Mouse (Mus musculus): ENCODE data around the gene Gm9745. TPM values are rescaled to one million over a fixed set of nuclear protein-coding genes. Genes with fewer than 3 reads are reported as not detected.
"Not testable (repeated sequence)": the region's sequence is repeated elsewhere in the genome, so short reads cannot be mapped to it uniquely, and the experiment has no call there.

Gene Gm9745
- polyA plus RNA-seq, 1 experiment from 2014 or later = not detected

GRCm38 (mm10) chr13:8952563-8952962 is 4.5 kb upstream of the Gm9745 start, which contains the start of gene Idi2:
Gene Idi2 (plus strand): TSS chr13:8952863.
- not testable (repeated sequence) for ATAC-seq; H3K36me3 ChIP-seq (replicated peaks; ENCODE audit: insufficient read depth, low read length); H3K27me3 ChIP-seq (ENCODE audit: insufficient read depth, low read length); H3K9ac ChIP-seq (replicated peaks); H3K4me2 ChIP-seq (ENCODE audit: low read depth, low read length); H3K9me3 ChIP-seq (ENCODE audit: low read length); H3K4me3 ChIP-seq (ENCODE audit: low read depth, low read length); DNase-seq; H3K27ac ChIP-seq (ENCODE audit: low read depth); H3K4me1 ChIP-seq (ENCODE audit: insufficient read depth)

- not testable (repeated sequence) for H3K27ac ChIP-seq (ENCODE audit: low read depth); H3K4me1 ChIP-seq (ENCODE audit: insufficient read depth); H3K36me3 ChIP-seq (replicated peaks; ENCODE audit: insufficient read depth, low read length); H3K9ac ChIP-seq (replicated peaks); H3K4me3 ChIP-seq (ENCODE audit: low read depth, low read length); H3K9me3 ChIP-seq (ENCODE audit: low read length); H3K27me3 ChIP-seq (ENCODE audit: insufficient read depth, low read length); DNase-seq; H3K4me2 ChIP-seq (ENCODE audit: low read depth, low read length)
- WGBS (ENCODE audit: insufficient replicate concordance) = no CpG with 5 or more reads among the region's 5 CpGs
- peak; percentile 73 for ATAC-seq
Observed at GRCm38 (mm10) chr13:8943828-8944227, 4.2 kb downstream of the Gm9745 start.

DNA sequence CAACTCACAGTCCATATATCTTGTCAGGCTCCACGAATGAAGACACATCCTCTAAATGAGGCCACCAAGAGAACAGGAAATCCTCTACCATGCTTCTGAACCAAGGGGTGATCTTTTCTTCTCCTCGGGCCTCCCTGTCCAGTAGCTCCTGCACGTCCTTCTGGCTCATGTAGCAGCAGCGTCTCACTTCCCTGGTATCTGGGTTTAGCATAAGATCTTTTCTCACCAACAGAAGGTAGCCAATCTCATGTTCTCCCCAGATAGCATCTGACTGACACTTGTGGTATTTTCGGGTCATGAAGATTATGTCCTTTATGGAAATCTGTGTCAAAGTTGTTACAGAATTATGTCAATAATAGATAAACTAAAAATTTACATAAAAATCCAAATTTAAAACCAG is 6.3 kb downstream of the Gm9745 start:
- not testable (repeated sequence) for H3K36me3 ChIP-seq (replicated peaks; ENCODE audit: insufficient read depth, low read length); DNase-seq; H3K27me3 ChIP-seq (ENCODE audit: insufficient read depth, low read length); H3K4me1 ChIP-seq (ENCODE audit: insufficient read depth); H3K4me3 ChIP-seq (ENCODE audit: low read depth, low read length); ATAC-seq; H3K9me3 ChIP-seq (ENCODE audit: low read length); H3K27ac ChIP-seq (ENCODE audit: low read depth); H3K4me2 ChIP-seq (ENCODE audit: low read depth, low read length); H3K9ac ChIP-seq (replicated peaks)
- 0% methylated on average over 1 of the region's 5 CpGs for WGBS (ENCODE audit: insufficient replicate concordance)

DNA sequence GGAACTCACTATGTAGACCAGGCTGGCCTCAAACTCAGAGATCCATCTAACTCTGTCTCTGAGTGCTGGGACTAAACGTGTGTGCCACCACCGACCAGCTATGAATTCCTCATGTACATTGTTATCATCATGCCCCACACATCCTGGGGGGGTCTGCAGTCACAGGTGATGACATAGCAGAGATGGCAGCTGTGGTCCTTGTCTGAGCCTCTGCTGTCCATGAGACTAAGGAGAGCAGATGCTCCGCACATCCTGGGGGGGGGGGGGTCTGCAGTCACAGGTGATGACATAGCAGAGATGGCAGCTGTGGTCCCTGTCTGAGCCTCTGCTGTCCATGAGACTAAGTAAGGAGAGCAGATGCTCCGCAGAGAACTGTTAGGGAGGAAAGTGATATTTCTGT is 6.9 kb downstream of the Gm9745 start:
- H3K36me3 ChIP-seq (replicated peaks; ENCODE audit: insufficient read depth, low read length); H3K4me2 ChIP-seq (ENCODE audit: low read depth, low read length); H3K9ac ChIP-seq (replicated peaks); ATAC-seq; H3K9me3 ChIP-seq (ENCODE audit: low read length); H3K27me3 ChIP-seq (ENCODE audit: insufficient read depth, low read length); H3K4me3 ChIP-seq (ENCODE audit: low read depth, low read length); H3K27ac ChIP-seq (ENCODE audit: low read depth); DNase-seq; H3K4me1 ChIP-seq (ENCODE audit: insufficient read depth): not testable (repeated sequence)
- 58% methylated on average over 4 of the region's 4 CpGs for WGBS (ENCODE audit: insufficient replicate concordance)

DNA sequence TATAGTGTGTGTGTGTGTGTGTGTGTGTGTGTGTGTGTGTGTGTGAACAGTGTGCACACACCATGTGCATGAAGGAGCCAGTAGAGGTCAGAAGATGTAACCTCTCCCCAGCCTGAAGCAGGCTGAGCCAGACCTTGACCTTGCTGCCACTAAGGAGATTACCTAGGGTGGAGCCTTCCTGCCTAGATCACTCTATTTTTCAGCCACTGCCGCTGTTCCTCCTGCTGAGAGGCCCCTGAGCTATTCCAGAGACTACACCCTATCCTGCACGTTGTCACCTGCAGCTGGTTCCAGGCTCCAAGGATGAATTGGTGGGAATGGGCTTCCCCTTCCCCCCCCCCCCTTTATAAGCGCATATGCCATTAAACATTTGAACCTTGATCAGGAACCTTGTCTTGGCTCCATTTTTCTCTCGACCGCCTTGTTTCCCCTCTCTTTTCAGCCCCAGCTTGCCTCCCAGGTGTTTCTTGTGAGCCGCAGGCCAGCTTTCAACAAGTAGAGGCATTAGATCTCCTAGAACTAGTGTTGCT is 10.4 kb downstream of the Gm9745 start:
- H3K9ac ChIP-seq (replicated peaks); H3K36me3 ChIP-seq (replicated peaks; ENCODE audit: insufficient read depth, low read length); ATAC-seq; DNase-seq; H3K27me3 ChIP-seq (ENCODE audit: insufficient read depth, low read length); H3K4me2 ChIP-seq (ENCODE audit: low read depth, low read length); H3K27ac ChIP-seq (ENCODE audit: low read depth); H3K4me1 ChIP-seq (ENCODE audit: insufficient read depth); H3K4me3 ChIP-seq (ENCODE audit: low read depth, low read length); H3K9me3 ChIP-seq (ENCODE audit: low read length): not testable (repeated sequence)
- 70% methylated on average over 6 of the region's 6 CpGs for WGBS (ENCODE audit: insufficient replicate concordance)

- 24% methylated on average over 2 of the region's 2 CpGs for WGBS (ENCODE audit: insufficient replicate concordance)
- H3K4me2 ChIP-seq (ENCODE audit: low read depth, low read length) = no peak overlapping the region
- TF ChIP-seq EP300 (IDR thresholded peaks at IDR 0.05; ENCODE audit: low read depth) (0 out of 2 replicates have a peak, but pooled peaks have one; percentile 43), CTCF (IDR thresholded peaks at IDR 0.05; ENCODE audit: low read depth) (no peak)
- H3K36me3 ChIP-seq (replicated peaks; ENCODE audit: insufficient read depth, low read length) = no peaks in the 10 kb centered on the region
- no peaks in the 10 kb centered on the region for H3K27me3 ChIP-seq (ENCODE audit: insufficient read depth, low read length)
- H3K4me1 ChIP-seq (ENCODE audit: insufficient read depth) = no peaks in the 10 kb centered on the region
- H3K4me3 ChIP-seq (ENCODE audit: low read depth, low read length) = no peak overlapping the region
- no peak overlapping the region for H3K27ac ChIP-seq (ENCODE audit: low read depth)
- no peak for DNase-seq
- ATAC-seq = peak; percentile 33
- no peak overlapping the region for H3K9ac ChIP-seq (replicated peaks)
- H3K9me3 ChIP-seq (ENCODE audit: low read length) = no peaks in the 10 kb centered on the region
Observed at GRCm38 (mm10) chr13:8933499-8933898, 14.5 kb downstream of the Gm9745 start.

DNA sequence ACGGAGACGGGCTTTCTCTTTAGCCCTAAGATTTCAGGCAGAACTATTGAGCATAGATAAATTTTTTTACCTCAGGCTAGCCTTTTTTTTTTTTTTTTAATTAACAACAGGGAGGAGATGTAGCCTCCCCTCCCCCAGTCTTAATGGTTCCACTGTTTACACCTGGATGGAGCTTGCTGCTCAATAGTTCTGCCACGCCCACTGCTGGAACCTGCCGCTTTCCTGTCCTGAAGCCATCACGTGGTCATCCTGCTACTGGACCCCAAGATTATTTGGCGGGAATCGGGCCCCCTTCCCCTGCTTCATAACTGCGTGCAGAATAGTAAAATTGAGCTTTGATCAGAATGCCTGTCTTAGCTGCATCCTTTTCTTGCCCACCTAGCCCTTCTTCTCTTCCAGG is 34.1 kb downstream of the Gm9745 start:
- H3K4me1 ChIP-seq (ENCODE audit: insufficient read depth); H3K27ac ChIP-seq (ENCODE audit: low read depth); H3K9ac ChIP-seq (replicated peaks); H3K36me3 ChIP-seq (replicated peaks; ENCODE audit: insufficient read depth, low read length); DNase-seq; H3K9me3 ChIP-seq (ENCODE audit: low read length); H3K4me2 ChIP-seq (ENCODE audit: low read depth, low read length); ATAC-seq; H3K27me3 ChIP-seq (ENCODE audit: insufficient read depth, low read length); H3K4me3 ChIP-seq (ENCODE audit: low read depth, low read length): not testable (repeated sequence)
- 81% methylated on average over 8 of the region's 8 CpGs for WGBS (ENCODE audit: insufficient replicate concordance)

DNA sequence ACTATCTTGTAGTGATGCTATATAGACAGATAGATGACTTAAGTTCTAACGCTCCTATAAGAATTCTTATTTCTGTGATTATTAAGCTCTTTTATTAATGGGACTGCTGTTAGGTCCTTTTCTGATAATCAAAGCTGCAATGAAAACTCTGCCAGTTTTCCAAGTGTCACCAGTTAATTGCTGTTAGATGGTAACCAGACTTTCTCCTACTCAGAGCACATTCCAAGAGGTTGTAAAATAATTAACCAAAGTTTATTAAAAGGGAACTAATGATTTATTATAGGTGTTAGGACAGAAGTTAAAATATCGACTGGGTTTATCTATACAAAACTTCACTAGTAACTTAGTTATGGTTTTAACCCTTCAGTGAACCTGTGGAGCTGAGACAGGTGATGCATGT is 42.0 kb downstream of the Gm9745 start:
- not testable (repeated sequence) for H3K36me3 ChIP-seq (replicated peaks; ENCODE audit: insufficient read depth, low read length); H3K4me1 ChIP-seq (ENCODE audit: insufficient read depth); DNase-seq; H3K4me3 ChIP-seq (ENCODE audit: low read depth, low read length); ATAC-seq; H3K27ac ChIP-seq (ENCODE audit: low read depth); H3K27me3 ChIP-seq (ENCODE audit: insufficient read depth, low read length); H3K9me3 ChIP-seq (ENCODE audit: low read length); H3K4me2 ChIP-seq (ENCODE audit: low read depth, low read length); H3K9ac ChIP-seq (replicated peaks)
- 82% methylated on average over 2 of the region's 2 CpGs for WGBS (ENCODE audit: insufficient replicate concordance)
